Mouse (Mus musculus): ENCODE data around the gene Dctn2.
"Not testable (repeated sequence)": the region's sequence is repeated elsewhere in the genome, so short reads cannot be mapped to it uniquely, and the experiment has no call there.

GRCm38 (mm10) chr10:127309167-127309566 is 43.0 kb downstream of the Dctn2 start:
- TF ChIP-seq CTCF (IDR thresholded peaks at IDR 0.05; ENCODE audit: control insufficient read depth, insufficient read depth, insufficient read length); MAX (IDR thresholded peaks at IDR 0.05): not testable (repeated sequence)
